Mouse (Mus musculus) lung, adult 18-20 months (tissue): ENCODE measurements around the gene Efl1.
A peak's percentile ranks its signal among the peaks of the same experiment; 100 is the strongest.

Experiments
- DNase-seq, 2 experiments: peaks; one replicate each; pipeline ENCODE4 v3.0.0; 2022; ENCODE audit warnings: mixed read lengths in 2 of 2

The Efl1 gene

DNA sequence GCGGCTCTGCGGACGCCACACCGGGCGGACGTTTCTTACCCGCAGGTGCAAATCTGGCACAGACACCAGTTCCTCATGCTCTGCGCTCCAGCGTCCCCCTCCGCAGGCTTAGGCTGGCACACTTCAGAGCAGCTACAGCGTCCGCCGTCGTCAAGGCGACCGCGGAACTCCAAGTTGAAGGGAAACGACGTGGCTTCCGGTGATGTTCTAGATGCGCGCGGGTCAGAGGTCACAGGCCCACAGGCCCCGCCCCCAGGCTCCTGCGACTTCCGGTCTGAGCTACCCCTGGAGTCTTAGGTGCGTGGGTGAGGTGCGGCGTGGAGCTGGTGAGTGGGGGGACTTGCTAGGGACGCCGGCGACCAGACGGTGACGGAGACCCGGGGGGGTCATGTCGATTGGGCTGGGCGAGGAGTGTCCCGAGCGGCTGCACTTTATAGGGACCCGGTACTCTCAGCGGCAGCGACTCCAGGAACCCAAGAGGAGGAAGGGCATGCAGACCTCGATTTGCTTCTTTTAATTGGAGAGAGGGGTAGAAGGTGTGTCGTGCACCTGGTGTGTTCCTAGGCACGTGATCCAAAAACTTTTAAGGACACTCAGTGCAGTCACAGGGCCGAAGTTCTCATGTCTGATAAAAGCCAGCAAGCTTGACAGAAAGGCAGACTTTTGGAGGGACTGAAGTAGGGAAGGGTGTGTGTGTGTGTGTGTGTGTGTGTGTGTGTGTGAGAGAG is at the start of gene Efl1, which contains the start of gene Saxo2:
Gene Efl1 (plus strand): TSS at position 262 of the 728 bp plus-strand sequence.
Gene Saxo2 (minus strand): TSS at position 176 of the 728 bp plus-strand sequence.
- DNase-seq = peak; percentile 94 to 96

DNA sequence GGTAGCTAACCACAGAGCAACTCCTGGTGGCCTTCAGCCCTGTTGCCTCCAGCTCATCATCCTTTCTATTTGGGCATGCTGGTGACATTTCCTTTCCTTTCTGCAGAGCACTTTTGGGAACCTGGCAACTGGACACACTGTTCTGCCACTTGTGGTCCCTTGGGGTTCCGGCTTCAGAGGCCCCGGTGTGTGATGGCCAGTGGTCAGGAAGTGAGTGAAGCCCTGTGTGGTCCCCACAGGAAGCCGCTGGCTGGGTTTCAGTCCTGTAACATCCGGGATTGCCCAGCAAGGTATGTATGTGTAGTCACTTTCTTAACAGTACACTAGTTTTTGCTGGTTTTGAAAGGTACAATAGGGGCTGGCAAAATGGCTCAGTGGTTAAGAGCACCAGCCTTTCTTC is 46.4 kb upstream of the Efl1 start:
- no peak for DNase-seq

DNA sequence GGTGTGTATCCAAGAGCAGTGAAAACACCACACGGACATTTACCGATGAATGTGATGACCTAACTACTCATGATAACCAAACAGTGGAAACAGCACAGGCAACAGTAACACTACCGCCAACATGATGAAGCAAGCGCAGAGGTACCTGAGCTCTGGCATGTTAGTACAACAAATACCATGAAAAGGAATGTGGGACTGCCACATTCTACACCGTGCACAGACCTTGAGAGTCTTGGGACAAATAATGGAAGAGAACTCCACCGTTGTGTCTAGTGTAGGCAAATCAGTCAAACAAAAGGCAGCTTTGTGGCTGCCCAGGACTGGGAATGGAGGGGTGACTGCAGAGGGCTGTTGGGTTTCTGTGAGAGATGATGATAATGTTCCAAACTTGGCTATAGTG is 43.0 kb upstream of the Efl1 start:
- peak; percentile 26 to 49 for DNase-seq

DNA sequence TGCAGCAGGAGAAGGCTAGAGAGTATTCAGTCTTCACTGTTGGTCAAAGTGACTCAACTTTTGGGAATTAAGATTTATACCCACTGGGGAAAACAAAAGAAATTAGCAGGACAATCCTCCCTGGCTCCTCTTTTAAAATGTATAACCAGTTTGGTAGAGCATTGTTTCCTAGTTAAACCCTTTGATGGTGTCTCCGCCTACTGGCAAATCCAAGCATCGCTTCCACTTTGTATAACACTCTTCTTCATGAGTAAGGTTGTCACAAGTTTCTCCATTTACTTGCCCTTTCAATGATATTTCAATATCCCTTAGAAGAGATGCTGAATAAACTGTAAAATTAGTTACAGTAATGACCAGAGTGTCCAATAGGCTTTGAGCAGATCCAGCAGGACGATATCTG is 38.8 kb upstream of the Efl1 start:
- no peak for DNase-seq

DNA sequence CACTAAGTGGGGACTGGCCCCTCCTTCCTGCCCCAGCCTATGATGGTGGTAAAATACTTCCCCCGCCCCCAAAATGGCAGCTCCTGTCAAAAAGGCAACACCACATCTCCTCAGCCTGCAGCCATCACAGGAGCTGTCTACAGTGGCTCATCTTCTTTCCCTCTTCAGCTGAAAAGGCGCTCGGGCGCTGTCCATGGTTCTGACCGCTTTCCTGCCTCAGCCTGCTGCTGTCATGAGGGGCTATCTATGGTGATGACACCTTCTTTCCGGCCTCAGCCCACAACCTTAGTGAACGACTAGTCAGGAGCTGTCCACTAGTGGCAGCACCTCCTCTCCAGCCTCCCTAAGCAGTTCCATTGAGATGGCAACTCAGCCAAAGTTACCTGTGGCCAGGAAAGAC is 23.1 kb upstream of the Efl1 start:
- DNase-seq = no peak

DNA sequence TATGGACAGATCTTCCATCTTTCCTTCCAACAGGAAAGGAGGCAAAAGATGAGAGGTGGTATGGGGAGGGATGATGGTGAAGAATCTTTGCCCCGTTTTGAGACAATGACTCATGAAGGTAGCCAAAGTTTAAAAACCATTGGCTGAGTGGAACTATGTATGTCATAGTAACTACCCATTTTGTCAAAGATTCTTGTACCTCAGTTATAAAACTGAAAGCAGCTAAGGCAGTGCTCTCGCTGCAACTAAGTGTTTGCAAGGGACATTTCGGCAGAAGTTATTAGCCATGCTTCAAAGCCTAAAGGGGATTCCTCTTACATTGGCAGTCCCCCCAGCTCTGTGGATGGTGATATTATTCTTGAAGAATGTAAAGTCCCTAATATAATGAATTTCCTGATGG is 1.2 kb upstream of the Efl1 start:
- no peak for DNase-seq

DNA sequence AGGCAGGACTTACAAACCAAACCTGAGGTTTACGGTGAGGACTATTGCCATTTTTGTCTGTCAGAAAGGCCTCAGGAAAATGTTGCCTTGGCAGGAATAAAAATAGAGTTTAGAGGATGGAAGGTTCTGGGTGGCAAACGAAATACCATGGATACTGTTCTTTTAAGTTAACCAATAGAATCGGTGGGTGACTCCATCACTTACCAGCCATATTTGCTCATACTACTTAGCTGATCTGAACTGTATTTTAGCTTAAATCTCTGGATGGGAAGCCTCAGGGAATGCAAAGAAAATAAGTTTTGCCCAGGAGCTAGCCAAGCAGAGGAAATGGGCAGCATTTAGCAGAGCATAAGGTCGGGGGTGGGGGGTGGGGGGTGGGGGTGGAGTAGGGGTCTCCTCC is 505 bp upstream of the Efl1 start:
- DNase-seq = no peak

DNA sequence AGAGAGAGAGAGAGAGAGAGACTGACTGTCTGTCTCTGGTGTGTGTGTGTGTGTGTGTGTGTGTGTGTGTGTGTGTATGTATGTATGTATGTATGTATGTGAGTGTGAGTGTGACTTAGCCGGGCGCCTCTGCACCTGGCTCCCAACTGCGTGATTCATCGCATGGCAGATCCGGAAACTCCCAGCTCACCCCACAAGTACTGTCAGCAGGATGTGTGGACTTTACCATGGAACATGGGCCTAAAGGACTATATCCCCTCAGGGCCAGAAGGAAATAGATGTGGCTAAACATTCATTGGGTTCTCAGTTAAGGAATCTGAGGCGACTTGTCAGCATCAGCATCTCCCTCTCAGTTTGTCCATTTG is 649 bp downstream of the Efl1 start:
- no peak for DNase-seq

DNA sequence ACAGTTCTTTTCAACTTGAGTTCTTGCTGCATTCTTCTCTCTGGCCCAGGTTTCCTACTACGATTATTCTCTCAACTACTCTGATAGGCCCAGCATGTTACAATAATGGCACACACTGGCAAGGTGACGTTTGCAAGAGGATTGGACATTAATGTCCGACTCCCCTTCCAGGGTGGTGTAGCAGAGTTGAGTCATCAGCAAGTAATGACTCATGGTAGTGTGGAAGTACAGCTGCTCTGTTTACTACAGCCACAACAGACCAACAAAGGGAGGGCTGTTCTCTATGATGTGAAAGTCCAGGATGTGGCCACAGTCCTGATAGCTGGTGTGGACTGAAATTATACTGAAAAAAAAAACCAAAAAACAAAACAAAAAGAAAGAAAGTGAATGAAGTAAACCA is 16.2 kb downstream of the Efl1 start:
- no peak for DNase-seq

DNA sequence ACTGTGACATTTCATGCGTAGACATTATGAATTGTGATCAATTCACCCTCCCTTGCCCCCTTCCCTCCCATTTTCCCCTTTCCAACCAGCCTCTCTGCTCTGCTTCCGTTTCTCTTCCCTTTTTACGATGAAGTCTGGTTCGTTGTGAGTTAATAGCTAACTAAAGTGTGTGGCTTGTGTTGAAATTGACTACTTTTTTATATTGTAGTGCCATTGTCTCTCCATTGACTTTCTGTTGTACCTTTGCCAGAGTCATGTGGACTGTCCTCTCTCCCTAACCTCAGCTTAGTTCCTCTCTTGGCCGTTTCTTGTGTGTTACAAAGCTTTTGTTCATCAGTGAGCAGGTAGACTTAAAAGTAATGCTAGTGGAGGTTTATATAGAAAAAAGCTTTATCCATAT is 27.6 kb downstream of the Efl1 start:
- no peak for DNase-seq

DNA sequence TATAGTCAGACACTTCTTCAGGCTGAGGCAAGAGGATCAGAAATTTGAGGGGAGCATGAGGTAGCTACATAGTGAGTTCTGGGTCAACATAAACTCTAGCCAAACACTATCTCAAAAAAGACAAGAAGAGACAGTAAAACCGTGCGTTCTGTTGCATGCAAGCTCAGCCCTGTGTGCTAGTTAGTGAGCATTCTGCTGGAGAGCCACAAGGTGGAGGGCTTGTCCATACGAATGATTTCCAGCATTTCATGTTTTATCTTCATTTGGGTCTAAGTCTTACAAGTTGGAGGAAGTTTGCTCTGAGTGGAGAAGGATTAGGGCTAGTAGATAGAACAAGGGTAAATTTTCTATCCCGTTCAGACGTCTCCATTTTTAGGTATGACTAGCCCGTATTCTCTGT is 28.4 kb downstream of the Efl1 start:
- DNase-seq = no peak

DNA sequence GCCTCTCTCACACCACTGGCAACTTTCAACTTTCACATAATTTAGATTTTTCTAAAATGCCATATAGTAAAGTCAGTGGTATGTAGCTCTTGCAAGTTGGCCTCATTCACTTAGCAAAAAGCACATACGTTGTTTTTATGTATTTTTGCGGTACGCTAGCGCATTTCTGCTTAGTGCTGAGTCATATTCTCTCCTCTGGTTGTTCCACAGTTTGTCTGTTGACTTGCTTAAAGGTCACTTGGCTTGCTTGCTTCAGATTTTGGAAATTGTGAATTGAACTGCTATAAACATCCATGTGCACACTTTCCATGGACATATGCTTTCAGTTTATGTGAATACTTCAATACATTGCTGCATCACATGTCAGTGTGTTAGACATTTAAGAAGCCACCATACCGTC is 31.5 kb downstream of the Efl1 start:
- DNase-seq = no peak

DNA sequence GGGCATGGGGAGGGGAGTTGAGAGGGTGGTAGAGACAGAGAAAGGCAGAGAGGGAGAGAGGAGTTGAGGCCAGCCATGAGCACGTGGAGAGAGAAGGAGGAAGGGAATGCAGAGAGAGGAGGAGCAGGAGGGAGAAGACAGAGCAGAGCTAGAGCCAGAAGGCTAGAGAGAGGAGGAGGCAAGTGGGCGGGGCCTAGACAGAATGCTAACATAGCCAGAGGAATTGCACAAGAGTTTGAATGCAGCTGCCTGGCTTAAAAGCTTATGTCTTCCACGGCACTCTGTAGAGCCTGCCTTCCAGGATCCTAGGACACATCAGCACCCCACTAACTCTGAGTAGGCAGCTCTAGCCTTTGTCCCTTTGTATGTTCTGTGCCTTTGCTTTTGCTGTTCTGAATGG is 40.3 kb downstream of the Efl1 start:
- peak; percentile 57 to 63 for DNase-seq

DNA sequence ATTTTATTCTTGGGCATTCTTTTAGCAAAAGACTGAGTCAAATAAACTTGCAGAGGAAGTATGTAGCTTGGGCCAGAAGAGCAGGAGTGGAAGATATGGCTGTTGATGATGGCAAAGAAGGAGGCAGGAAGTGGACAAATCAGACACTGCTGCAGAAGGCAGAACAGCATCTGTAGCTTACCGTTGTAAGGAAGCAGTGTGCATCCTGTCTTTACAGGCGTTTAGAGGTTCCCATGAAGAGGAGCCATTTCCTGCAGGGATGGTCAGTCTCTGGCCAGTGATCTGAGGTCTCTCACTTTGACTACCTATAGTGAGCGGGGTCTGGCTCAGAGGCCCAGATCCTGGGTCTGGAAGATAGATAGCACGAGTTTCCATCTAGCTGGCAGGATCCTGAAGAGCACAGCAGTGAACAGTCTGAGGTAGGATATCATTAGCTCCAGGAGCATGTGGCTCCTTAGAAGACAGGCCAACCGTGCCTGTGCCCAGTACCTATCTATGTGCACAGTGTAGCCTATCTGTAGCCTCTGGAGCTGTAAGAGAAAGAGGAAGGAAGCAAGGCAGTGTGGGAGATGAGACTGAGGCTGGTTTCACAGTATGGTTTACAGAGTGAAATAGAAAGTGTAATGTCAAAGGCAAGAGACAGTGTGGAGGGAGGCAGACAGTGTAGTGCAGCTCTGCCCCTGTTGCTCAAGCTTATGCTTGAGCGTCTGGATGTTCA is 42.8 kb downstream of the Efl1 start:
- DNase-seq = no peak

DNA sequence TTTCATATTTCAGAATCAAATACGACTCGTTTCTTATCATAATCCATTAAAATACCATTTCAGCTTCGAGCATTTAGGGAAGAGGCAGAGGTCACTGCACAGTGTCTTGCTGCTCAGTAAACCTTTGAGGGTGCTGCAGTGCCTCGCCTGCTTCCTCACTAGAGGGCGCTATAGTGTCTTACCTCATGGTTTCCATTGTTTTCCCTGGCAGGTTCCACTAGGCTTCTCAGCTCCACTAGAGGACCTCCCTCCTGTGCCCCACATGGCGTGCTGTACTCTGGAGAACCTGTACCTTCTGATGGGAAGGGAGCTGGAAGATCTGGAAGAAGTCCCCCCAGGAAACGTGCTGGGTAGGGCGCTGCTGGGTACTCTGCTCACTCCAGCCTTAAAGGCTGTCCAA is 49.3 kb downstream of the Efl1 start:
- no peak for DNase-seq

DNA sequence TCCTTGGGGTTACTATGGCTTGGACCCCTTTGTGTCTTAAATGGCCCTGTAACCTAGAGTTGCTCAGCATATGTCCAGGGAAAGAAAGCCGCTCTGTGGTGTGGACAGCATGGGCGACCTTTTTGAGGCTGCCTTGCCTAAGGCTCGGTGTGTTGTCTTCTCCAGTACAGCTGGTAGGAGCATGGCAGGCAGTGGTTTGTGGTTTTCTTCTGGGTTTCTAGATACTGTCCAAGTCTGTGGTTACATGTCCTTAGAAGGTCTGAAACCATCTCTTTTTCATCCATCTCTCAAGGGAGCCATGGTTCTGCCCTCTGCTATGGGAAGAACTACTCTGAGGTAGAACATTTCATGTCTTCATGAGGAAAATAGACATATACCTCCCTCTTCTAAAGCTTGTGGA is 50.6 kb downstream of the Efl1 start:
- DNase-seq = no peak

DNA sequence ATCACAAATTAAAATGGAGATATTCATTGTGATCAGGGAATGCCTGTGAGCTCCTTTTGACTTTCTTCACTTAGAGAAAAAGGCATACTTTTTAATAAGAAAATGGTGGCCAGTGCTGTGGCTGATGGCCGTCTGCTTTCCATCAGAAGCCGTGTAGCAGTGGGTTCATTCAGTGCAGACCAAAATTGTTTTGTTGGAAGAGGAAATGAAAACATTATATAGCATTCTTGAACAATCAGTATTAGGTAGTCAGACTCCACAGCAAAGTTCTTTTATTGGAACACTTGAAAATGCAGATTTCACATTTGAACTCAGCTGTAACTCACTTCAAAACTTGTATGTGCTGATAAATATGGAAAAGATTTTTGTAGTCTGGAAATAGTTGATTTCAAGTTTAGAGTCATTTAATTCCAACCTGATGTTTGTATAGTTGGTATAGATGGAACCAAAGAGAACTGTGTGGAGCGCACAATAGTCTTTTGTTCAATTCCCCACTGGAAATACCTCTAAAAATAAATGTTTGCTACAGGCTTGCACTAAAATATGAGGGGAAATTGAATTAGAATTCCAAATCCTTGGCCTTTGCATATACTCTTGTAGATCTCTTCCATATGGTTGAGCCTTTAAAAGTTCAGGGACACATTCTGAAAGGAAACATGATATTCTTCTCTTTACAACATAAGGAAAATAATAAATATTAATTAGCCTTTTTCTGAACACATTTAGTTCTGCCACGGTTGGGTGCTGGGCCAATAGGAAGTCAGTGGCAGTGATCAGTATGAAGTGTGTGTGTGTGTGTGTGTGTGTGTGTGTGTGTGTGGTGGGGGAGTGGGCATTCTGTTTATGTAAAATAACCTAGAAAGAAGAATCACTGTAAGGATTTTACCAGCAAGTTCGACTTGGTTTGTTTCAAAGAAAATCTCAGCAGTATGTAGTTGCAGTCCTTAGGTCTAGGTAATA is 54.2 kb downstream of the Efl1 start:
- no peak for DNase-seq

DNA sequence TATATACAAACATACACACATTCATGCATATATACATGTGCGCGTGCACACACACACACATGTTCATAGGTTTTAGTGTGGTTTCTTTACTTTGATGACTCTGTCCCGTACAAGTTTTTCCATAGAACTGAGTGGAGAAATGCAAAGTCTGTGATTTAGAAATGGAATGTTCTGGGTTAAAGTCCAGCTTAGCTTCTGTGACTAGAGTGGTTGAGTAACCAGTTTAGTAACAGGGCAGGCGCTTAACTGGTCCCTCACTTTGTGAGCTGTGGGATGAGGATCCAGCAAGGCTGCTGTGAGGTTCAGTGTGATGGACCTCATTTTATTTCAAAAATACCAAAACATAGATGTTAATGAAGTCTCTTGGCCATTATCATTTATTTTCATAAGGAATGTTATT is 60.8 kb downstream of the Efl1 start:
- no peak for DNase-seq

DNA sequence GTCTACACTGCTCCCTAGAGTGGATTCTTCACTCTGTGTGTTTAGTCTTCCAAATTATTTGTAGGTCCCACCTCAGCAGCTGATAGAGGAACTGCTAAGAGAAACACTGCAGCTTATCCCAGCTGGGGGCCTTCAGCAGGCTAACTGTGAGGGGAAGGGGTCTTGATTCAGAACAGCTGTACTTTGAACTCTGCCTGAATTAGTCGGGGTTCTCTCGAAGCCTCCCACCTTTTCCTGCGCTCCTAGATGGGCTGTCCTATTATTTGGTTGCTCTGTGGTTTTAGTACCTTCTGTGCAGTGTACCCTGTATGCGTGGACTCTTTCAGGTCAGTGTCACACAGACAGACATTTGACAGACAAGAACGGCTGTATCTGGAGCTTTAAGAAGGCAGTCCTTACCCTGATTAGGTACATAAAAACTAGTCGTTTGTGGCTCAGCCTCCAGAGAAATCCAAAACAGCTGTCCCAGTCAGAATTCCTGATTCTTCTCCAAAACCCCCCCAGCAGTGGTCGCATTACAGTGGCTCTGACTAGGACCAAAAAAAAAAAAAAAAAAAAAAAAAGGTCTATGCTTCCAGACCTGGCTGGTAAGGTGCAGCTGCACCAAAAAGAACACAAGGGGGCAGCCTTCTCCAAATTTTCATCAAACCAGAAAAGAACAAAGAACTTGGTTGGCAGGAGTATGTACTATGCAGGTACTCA is 66.9 kb downstream of the Efl1 start:
- DNase-seq = peak; percentile 25 to 45

DNA sequence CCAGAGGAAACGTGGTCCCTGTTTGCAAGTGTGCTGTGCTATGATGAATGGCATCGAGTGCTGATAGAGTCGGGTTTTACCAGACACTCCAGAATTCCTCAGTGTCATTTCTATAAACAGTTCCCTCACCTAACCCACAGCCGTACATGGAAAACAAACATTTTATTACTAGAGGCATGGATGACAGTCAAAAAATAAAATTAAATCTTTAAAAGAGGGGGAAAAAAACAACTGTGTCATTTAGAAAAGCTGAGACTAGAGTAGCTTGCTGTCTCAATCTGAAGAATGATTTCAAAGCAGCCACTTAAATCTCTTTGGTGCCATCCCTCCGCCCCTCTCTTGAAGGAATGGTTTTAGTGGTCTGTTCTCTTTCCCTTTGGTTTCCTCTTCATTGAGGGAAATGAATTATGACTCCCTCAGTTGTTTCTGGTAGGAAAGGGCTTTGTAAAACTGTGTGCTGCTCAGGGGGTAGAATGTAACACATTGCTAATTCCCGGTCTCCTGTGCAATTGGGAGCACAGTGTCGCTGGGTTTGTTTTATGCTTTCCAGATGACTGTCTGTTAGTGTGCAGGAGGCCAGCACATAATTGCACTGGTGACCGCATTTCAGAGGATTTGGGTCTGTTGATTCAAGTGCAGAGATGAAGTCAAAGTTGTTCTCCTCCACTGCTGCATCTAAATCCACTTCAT is 67.6 kb downstream of the Efl1 start:
- no peak for DNase-seq

DNA sequence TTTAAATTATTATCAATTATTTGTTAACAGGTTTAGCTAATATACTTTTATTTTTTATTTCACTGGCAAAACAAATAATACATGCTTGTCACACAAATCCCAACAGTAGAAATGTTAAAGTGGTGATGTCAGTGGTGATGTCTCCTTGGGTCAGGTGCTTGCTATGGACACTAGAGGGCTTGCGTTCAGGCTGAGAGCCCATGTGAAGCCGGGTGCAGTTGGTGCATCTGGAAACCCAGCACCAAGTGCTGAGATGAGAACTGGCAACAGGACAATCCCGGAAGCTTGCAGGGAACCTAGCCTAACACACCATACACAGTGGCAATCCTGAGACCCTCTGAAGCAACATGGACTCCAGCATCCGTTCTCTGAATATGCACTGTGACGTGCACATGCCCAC is 70.9 kb downstream of the Efl1 start:
- no peak for DNase-seq

DNA sequence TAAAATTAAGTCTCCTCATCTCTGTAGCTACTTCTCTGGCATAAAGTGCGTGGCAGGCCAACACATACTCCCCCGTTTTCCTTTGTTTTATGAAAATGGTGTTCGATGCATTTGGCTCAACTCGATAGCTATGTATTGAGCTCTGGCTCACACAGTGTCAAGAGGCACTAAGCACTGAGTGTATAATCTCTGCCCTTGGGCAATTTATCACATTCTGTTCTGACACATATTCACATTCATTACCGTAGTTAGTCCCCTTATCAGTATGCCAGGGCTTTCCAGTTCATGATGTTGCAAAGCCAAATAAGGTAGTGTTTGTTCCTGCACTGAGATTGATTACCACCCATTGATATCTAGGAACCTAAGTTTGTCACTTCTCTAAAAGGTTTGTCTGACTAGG is 71.3 kb downstream of the Efl1 start:
- no peak for DNase-seq
